Mouse (Mus musculus) liver, embryonic 13.5 days (tissue): ENCODE measurements around the gene Agpat2. TPM values are rescaled to one million over a fixed set of nuclear protein-coding genes. Genes with fewer than 3 reads are reported as not detected.

Experiments used
- ATAC-seq: fragments of 200-750 bp; cut with Nextera tagmentation; 2 replicates; pipeline ENCODE4 v1.8.0; 2017; ENCODE audit warnings: low read depth, mild to moderate bottlenecking, moderate number of reproducible peaks, moderate library complexity
- DNase-seq: peaks from one replicate; pipeline ENCODE4 v3.0.0; 2022
- H3K27ac ChIP-seq: fragments of 300-500 bp; sonication (generic); 2 replicates; pipeline ENCODE4 v1.5.1; 2015; ENCODE audit warnings: moderate library complexity, mild to moderate bottlenecking, inconsistent platforms
- H3K27me3 ChIP-seq: fragments of 300-500 bp; sonication (generic); 2 replicates; pipeline ENCODE4 v1.6.1; 2015; ENCODE audit warnings: mild to moderate bottlenecking, inconsistent platforms
- H3K36me3 ChIP-seq: fragments of 300-500 bp; sonication (generic); 2 replicates; pipeline ENCODE4 v1.6.1; 2015; ENCODE audit warnings: mild to moderate bottlenecking, inconsistent platforms
- H3K4me1 ChIP-seq: fragments of 300-500 bp; sonication (generic); replicated peaks from 2 replicates; pipeline ENCODE4 v1.6.1; 2015; ENCODE audit warnings: inconsistent platforms
- H3K4me2 ChIP-seq: fragments of 300-500 bp; sonication (generic); 2 replicates; pipeline ENCODE4 v1.6.1; 2015; ENCODE audit warnings: inconsistent platforms, mild to moderate bottlenecking, moderate library complexity
- H3K4me3 ChIP-seq: fragments of 300-500 bp; sonication (generic); replicated peaks from 2 replicates; pipeline ENCODE4 v1.5.1; 2015; ENCODE audit warnings: mild to moderate bottlenecking, inconsistent platforms
- H3K9ac ChIP-seq: fragments of 300-500 bp; sonication (generic); 2 replicates; pipeline ENCODE4 v1.6.1; 2015; ENCODE audit warnings: mild to moderate bottlenecking, inconsistent platforms
- H3K9me3 ChIP-seq: fragments of 300-500 bp; sonication (generic); replicated peaks from 2 replicates; pipeline ENCODE4 v1.6.1; 2016; ENCODE audit warnings: inconsistent platforms
- WGBS: fragments of 180-500 bp; shearing (Covaris S2); methylation state at CpG from one replicate; pipeline ENCODE4 v1.1.7; 2015; ENCODE audit not compliant: insufficient replicate concordance; 5-methylcytosine and 5-hydroxymethylcytosine counted together
- polyA plus RNA-seq: library from polyadenylated mRNA; unstranded; fragments of >200 nt; fragmentation: Nextera tagmentation; extraction: Ambion mirVana; gene quantifications from 2 replicates; pipeline ENCODE4 v1.2.1, GENCODE M21; 2015

The Agpat2 gene
- polyA plus RNA-seq, 1 experiment from 2014 or later, result 32.7 TPM

- H3K27ac ChIP-seq, result no peak overlapping the region
- DNase-seq (no peak), ATAC-seq (no peak)
- 0 out of 2 replicates have a peak, but pooled peaks cover 3% of the 10 kb centered on the region for H3K27me3 ChIP-seq
- no peak overlapping the region for H3K4me2 ChIP-seq
- no peaks in the 10 kb centered on the region for H3K36me3 ChIP-seq
- whole genome bisulfite sequencing, result 48% methylated on average over 2 of the region's 2 CpGs
- no peaks in the 10 kb centered on the region for H3K4me1 ChIP-seq
- H3K9ac ChIP-seq, result no peak overlapping the region
- H3K4me3 ChIP-seq, result no peak overlapping the region
- no peaks in the 10 kb centered on the region for H3K9me3 ChIP-seq
These were observed 17.0 kb upstream of the Agpat2 start for GRCm38 (mm10) chr2:26621246-26621645.

- ATAC-seq (no peak), DNase-seq (no peak)
- H3K36me3 ChIP-seq, result no peaks in the 10 kb centered on the region
- no peak overlapping the region for H3K4me3 ChIP-seq
- no peak overlapping the region for H3K27ac ChIP-seq
- H3K4me1 ChIP-seq, result no peaks in the 10 kb centered on the region
- no peaks in the 10 kb centered on the region for H3K9me3 ChIP-seq
- 0 out of 2 replicates have a peak, but pooled peaks cover 3% of the 10 kb centered on the region for H3K27me3 ChIP-seq
- WGBS, result 66% methylated on average over 7 of the region's 7 CpGs
- H3K4me2 ChIP-seq, result no peak overlapping the region
- H3K9ac ChIP-seq, result no peak overlapping the region
These were observed 13.7 kb upstream of the Agpat2 start for GRCm38 (mm10) chr2:26617928-26618327.

- Histone ChIP-seq H3K27ac (no peak overlapping the region), H3K36me3 (no peaks in the 10 kb centered on the region), H3K4me3 (no peak overlapping the region), H3K9ac (no peak overlapping the region), H3K9me3 (no peaks in the 10 kb centered on the region), H3K27me3 (0 out of 2 replicates have a peak, but pooled peaks cover 3% of the 10 kb centered on the region), H3K4me1 (no peaks in the 10 kb centered on the region), H3K4me2 (no peak overlapping the region)
- 55% methylated on average over 6 of the region's 6 CpGs for WGBS
- ATAC-seq (no peak), DNase-seq (no peak)
These were observed 13.1 kb upstream of the Agpat2 start for GRCm38 (mm10) chr2:26617331-26617730.

GRCm38 (mm10) chr2:26615459-26616124 lies 11.4 kb upstream of the Agpat2 start:
- H3K9ac ChIP-seq, result no peak overlapping the region
- ATAC-seq (no peak), DNase-seq (no peak)
- 64% methylated on average over 4 of the region's 4 CpGs for WGBS
- H3K27ac ChIP-seq, result no peak overlapping the region
- no peaks in the 10 kb centered on the region for H3K4me1 ChIP-seq
- H3K4me2 ChIP-seq, result no peak overlapping the region
- H3K36me3 ChIP-seq, result no peaks in the 10 kb centered on the region
- H3K4me3 ChIP-seq, result no peak overlapping the region
- no peaks in the 10 kb centered on the region for H3K9me3 ChIP-seq
- 0 out of 2 replicates have a peak, but pooled peaks cover 3% of the 10 kb centered on the region for H3K27me3 ChIP-seq

GRCm38 (mm10) chr2:26614903-26615302 lies 10.7 kb upstream of the Agpat2 start:
- Histone ChIP-seq H3K4me2 (no peak overlapping the region), H3K36me3 (no peaks in the 10 kb centered on the region), H3K27me3 (0 out of 2 replicates have a peak, but pooled peaks cover 3% of the 10 kb centered on the region), H3K4me1 (no peaks in the 10 kb centered on the region), H3K9me3 (no peaks in the 10 kb centered on the region), H3K9ac (no peak overlapping the region), H3K4me3 (no peak overlapping the region), H3K27ac (no peak overlapping the region)
- WGBS, result 57% methylated on average over 5 of the region's 5 CpGs
- no peak for ATAC-seq
- no peak for DNase-seq

- H3K27ac ChIP-seq, result no peak overlapping the region
These were observed 7.7 kb upstream of the Agpat2 start for GRCm38 (mm10) chr2:26611896-26612295.

GRCm38 (mm10) chr2:26611054-26611453 lies 6.8 kb upstream of the Agpat2 start:
- Histone ChIP-seq H3K27me3 (peaks cover 13% of the 10 kb centered on the region; the same call in 1 of the 2 replicates), H3K4me1 (peaks cover 13% of the 10 kb centered on the region), H3K36me3 (no peaks in the 10 kb centered on the region), H3K27ac (no peak overlapping the region), H3K4me3 (no peak overlapping the region), H3K9me3 (no peaks in the 10 kb centered on the region), H3K4me2 (no peak overlapping the region), H3K9ac (no peak overlapping the region)
- ATAC-seq, result 0 out of 2 replicates have a peak, but pooled peaks have one; percentile 31
- DNase-seq, result no peak

More at GRCm38 (mm10) chr2:26611896-26612295, 7.7 kb upstream of the Agpat2 start:
- no peaks in the 10 kb centered on the region for H3K36me3 ChIP-seq
- peaks cover 5% of the 10 kb centered on the region; the same call in 1 of the 2 replicates for H3K27me3 ChIP-seq
- H3K9ac ChIP-seq, result no peak overlapping the region; the same call in 1 of the 2 replicates
- no peak overlapping the region for H3K4me2 ChIP-seq
- H3K4me3 ChIP-seq, result no peak overlapping the region
- ATAC-seq (no peak), DNase-seq (no peak)
- peaks cover 7% of the 10 kb centered on the region for H3K4me1 ChIP-seq
- H3K9me3 ChIP-seq, result no peaks in the 10 kb centered on the region

- 68% methylated on average over 3 of the region's 3 CpGs for WGBS
- no peak for ATAC-seq
These were observed 6.3 kb upstream of the Agpat2 start for GRCm38 (mm10) chr2:26610526-26610925.

GRCm38 (mm10) chr2:26609261-26609661 lies 5.0 kb upstream of the Agpat2 start:
- Histone ChIP-seq H3K4me3 (no peak overlapping the region), H3K27me3 (peaks cover 17% of the 10 kb centered on the region), H3K4me1 (peaks cover 18% of the 10 kb centered on the region), H3K27ac (no peak overlapping the region), H3K4me2 (no peak overlapping the region), H3K9me3 (no peaks in the 10 kb centered on the region), H3K9ac (no peak overlapping the region), H3K36me3 (no peaks in the 10 kb centered on the region)
- DNase-seq (no peak), ATAC-seq (no peak)

More at GRCm38 (mm10) chr2:26610526-26610925, 6.3 kb upstream of the Agpat2 start:
- Histone ChIP-seq H3K36me3 (no peaks in the 10 kb centered on the region), H3K4me2 (no peak overlapping the region), H3K9ac (no peak overlapping the region), H3K27me3 (peaks cover 13% of the 10 kb centered on the region; the same call in 1 of the 2 replicates), H3K27ac (no peak overlapping the region), H3K4me1 (peaks cover 13% of the 10 kb centered on the region), H3K9me3 (no peaks in the 10 kb centered on the region), H3K4me3 (no peak overlapping the region)
- DNase-seq, result no peak

GRCm38 (mm10) chr2:26608781-26609180 lies 4.6 kb upstream of the Agpat2 start:
- ATAC-seq (no peak), DNase-seq (no peak)
- H3K9ac ChIP-seq, result no peak overlapping the region
- peaks cover 23% of the 10 kb centered on the region for H3K4me1 ChIP-seq
- H3K4me2 ChIP-seq, result no peak overlapping the region
- no peaks in the 10 kb centered on the region for H3K9me3 ChIP-seq
- no peaks in the 10 kb centered on the region for H3K36me3 ChIP-seq
- no peak overlapping the region for H3K4me3 ChIP-seq
- H3K27me3 ChIP-seq, result peaks cover 22% of the 10 kb centered on the region
- H3K27ac ChIP-seq, result no peak overlapping the region

- H3K9me3 ChIP-seq, result no peaks in the 10 kb centered on the region
- peaks cover 37% of the 10 kb centered on the region for H3K4me1 ChIP-seq
- H3K4me2 ChIP-seq, result no peak overlapping the region
- 52% methylated on average over 6 of the region's 6 CpGs for WGBS
- no peaks in the 10 kb centered on the region for H3K36me3 ChIP-seq
- H3K4me3 ChIP-seq, result no peak overlapping the region
- ATAC-seq, result no peak
- no peak overlapping the region for H3K27ac ChIP-seq
- DNase-seq, result no peak
- peaks cover 32% of the 10 kb centered on the region for H3K27me3 ChIP-seq
- H3K9ac ChIP-seq, result no peak overlapping the region
These were observed 3.1 kb upstream of the Agpat2 start for GRCm38 (mm10) chr2:26607056-26607910.
